ENCODE assay signal across 28 mouse cellular contexts in genomic region chr8:34483212-34483611, GRCm38 (mm10).
"Had no signal": no experiment of that assay in that cellular context is flagged by ENCODE, and none has a peak within 500 bp of the region (broad histone marks: within the 10 kb centered on the region; RNA-seq: fewer than 3 reads in every experiment).

No protein-coding gene starts in this region.

- H3K36me3 ChIP-seq: heart, embryonic 13.5 days; heart, embryonic 15.5 days; hindbrain, embryonic 10.5 days; hindbrain, embryonic 12.5 days; intestine, embryonic 15.5 days; limb, embryonic 10.5 days; limb, embryonic 12.5 days; liver, embryonic 13.5 days; liver, embryonic 15.5 days had no signal

- H3K9me3 ChIP-seq: heart, embryonic 13.5 days; heart, embryonic 15.5 days; hindbrain, embryonic 10.5 days; hindbrain, embryonic 12.5 days; intestine, embryonic 15.5 days; limb, embryonic 10.5 days; liver, embryonic 13.5 days; liver, embryonic 15.5 days had no signal

- H3K4me2 ChIP-seq: heart, embryonic 11.5 days; heart, embryonic 13.5 days; heart, embryonic 15.5 days; hindbrain, embryonic 12.5 days; hindbrain, embryonic 14.5 days; intestine, embryonic 15.5 days; limb, embryonic 12.5 days; liver, embryonic 11.5 days; liver, embryonic 13.5 days; liver, embryonic 15.5 days had no signal

- H3K27ac ChIP-seq: heart, embryonic 13.5 days; heart, embryonic 15.5 days; hindbrain, embryonic 10.5 days; hindbrain, embryonic 12.5 days; hindbrain, embryonic 14.5 days; intestine, embryonic 15.5 days; layer of hippocampus, adult 2 months; left cerebral cortex, adult 2 months; limb, embryonic 10.5 days; limb, embryonic 12.5 days; liver, embryonic 13.5 days; liver, embryonic 15.5 days had no signal

- H3K27me3 ChIP-seq: hindbrain, embryonic 12.5 days; intestine, embryonic 15.5 days; limb, embryonic 12.5 days; liver, embryonic 13.5 days; liver, embryonic 15.5 days had no signal

- ATAC-seq: hindbrain, embryonic 16.5 days; inflammation-experienced regulatory T-cells, adult 6 months; intestine, embryonic 15.5 days; intestine, postnatal 0 days; liver, postnatal 0 days had no signal

- H3K9ac ChIP-seq: heart, embryonic 13.5 days; heart, embryonic 15.5 days; hindbrain, embryonic 12.5 days; hindbrain, embryonic 14.5 days; intestine, embryonic 15.5 days; limb, embryonic 12.5 days; liver, embryonic 13.5 days; liver, embryonic 15.5 days; liver, postnatal 0 days had no signal

- H3K4me3 ChIP-seq: heart, embryonic 13.5 days; heart, embryonic 15.5 days; hindbrain, embryonic 10.5 days; hindbrain, embryonic 12.5 days; intestine, embryonic 15.5 days; layer of hippocampus, adult 2 months; left cerebral cortex, adult 2 months; limb, embryonic 10.5 days; limb, embryonic 12.5 days; liver, embryonic 13.5 days; liver, embryonic 15.5 days had no signal

- DNase-seq: gastrocnemius, postnatal 10 days; gastrocnemius, postnatal 25 days; heart, adult 18-20 months; heart, postnatal 4 days; kidney, adult 18-20 months; kidney, adult 8-10 months; kidney, postnatal 10 days; kidney, postnatal 25 days; kidney, postnatal 4 days; liver; liver, embryonic 13.5 days; liver, postnatal 0 days had no signal

- H3K4me1 ChIP-seq: heart, embryonic 13.5 days; heart, embryonic 15.5 days; intestine, embryonic 15.5 days; limb, embryonic 10.5 days; limb, embryonic 12.5 days; liver, embryonic 13.5 days; liver, embryonic 15.5 days had no signal
